Mouse (Mus musculus) stomach, embryonic 16.5 days (tissue): ENCODE data around the gene Olfr1497. TPM values are rescaled to one million over a fixed set of nuclear protein-coding genes. Genes with fewer than 3 reads are reported as not detected.
"Not testable (repeated sequence)": the region's sequence is repeated elsewhere in the genome, so short reads cannot be mapped to it uniquely, and the experiment has no call there.

Experiments used
- ATAC-seq: fragments of 200-750 bp; cut with Nextera tagmentation; 2 replicates; pipeline ENCODE4 v1.8.0; 2017; ENCODE audit warnings: moderate number of reproducible peaks, moderate TSS enrichment; ENCODE audit not compliant: insufficient read depth, low FRiP score
- H3K27ac ChIP-seq: fragments of 300-500 bp; sonication (generic); 2 replicates; pipeline ENCODE4 v1.5.1; 2014; ENCODE audit warnings: low read length
- H3K27me3 ChIP-seq: fragments of 300-500 bp; sonication (generic); 2 replicates; pipeline ENCODE4 v1.6.1; 2014; ENCODE audit warnings: low read length, control low read depth, mixed read lengths; ENCODE audit not compliant: control insufficient read depth, insufficient read depth
- H3K36me3 ChIP-seq: fragments of 300-500 bp; sonication (generic); 2 replicates; pipeline ENCODE4 v1.6.1; 2014; ENCODE audit warnings: low read length; ENCODE audit not compliant: control insufficient read depth, insufficient read depth
- H3K4me1 ChIP-seq: fragments of 300-500 bp; sonication (generic); 2 replicates; pipeline ENCODE4 v1.6.1; 2014; ENCODE audit warnings: low read length, control low read depth, mixed read lengths; ENCODE audit not compliant: control insufficient read depth, insufficient read depth
- H3K4me2 ChIP-seq: fragments of 300-500 bp; sonication (generic); 2 replicates; pipeline ENCODE4 v1.6.1; 2014; ENCODE audit warnings: low read depth, low read length, mixed read lengths
- H3K4me3 ChIP-seq: fragments of 300-500 bp; sonication (generic); replicated peaks from 2 replicates; pipeline ENCODE4 v1.5.1; 2014; ENCODE audit warnings: mild to moderate bottlenecking, low read length
- H3K9ac ChIP-seq: fragments of 300-500 bp; sonication (generic); 2 replicates; pipeline ENCODE4 v1.6.1; 2014; ENCODE audit warnings: low read length
- H3K9me3 ChIP-seq: fragments of 300-500 bp; sonication (generic); replicated peaks from 2 replicates; pipeline ENCODE4 v1.6.1; 2016; ENCODE audit warnings: low read length, control low read depth; ENCODE audit not compliant: control insufficient read depth
- WGBS: fragments of 180-500 bp; shearing (Covaris S2); extraction: QIAGEN DNeasy Blood & Tissue Kit; methylation state at CpG from one replicate; pipeline ENCODE4 v1.1.7; 2014; 5-methylcytosine and 5-hydroxymethylcytosine counted together
- polyA plus RNA-seq: library from polyadenylated mRNA; unstranded; fragments of >200 nt; fragmentation: Nextera tagmentation; extraction: Ambion mirVana; gene quantifications from 2 replicates; pipeline ENCODE4 v1.2.1, GENCODE M21; 2015

The Olfr1497 gene
- polyA plus RNA-seq = not detected in 2 replicates

GRCm38 (mm10) chr19:13798102-13798501, at the start of gene Olfr1497:
Olfr1497 (minus strand) TSS chr19:13798202.
- H3K27me3 ChIP-seq = no peaks in the 10 kb centered on the region
- H3K27ac ChIP-seq = no peak within 1 kb of the TSS
- H3K4me3 ChIP-seq = no peak within 1 kb of the TSS
- H3K4me2 ChIP-seq = no peak within 1 kb of the TSS
- no peaks in the 10 kb centered on the region for H3K4me1 ChIP-seq
- no peaks in the 10 kb centered on the region for H3K9me3 ChIP-seq
- no peaks in the 10 kb centered on the region for H3K36me3 ChIP-seq
- no peak for ATAC-seq
- H3K9ac ChIP-seq = no peak within 1 kb of the TSS

- H3K9me3 ChIP-seq = no peaks in the 10 kb centered on the region
- H3K4me2 ChIP-seq = no peak within 1 kb of the TSS
- H3K27me3 ChIP-seq = no peaks in the 10 kb centered on the region
- no peaks in the 10 kb centered on the region for H3K4me1 ChIP-seq
- no peaks in the 10 kb centered on the region for H3K36me3 ChIP-seq
- ATAC-seq = no peak
- H3K4me3 ChIP-seq = no peak within 1 kb of the TSS
- H3K27ac ChIP-seq = no peak within 1 kb of the TSS
- no peak within 1 kb of the TSS for H3K9ac ChIP-seq
These were observed 32.4 kb upstream of the Olfr1497 start, which contains the start of gene Olfr1500 for GRCm38 (mm10) chr19:13830388-13830787. Olfr1500 (minus strand) TSS chr19:13830488.

DNA sequence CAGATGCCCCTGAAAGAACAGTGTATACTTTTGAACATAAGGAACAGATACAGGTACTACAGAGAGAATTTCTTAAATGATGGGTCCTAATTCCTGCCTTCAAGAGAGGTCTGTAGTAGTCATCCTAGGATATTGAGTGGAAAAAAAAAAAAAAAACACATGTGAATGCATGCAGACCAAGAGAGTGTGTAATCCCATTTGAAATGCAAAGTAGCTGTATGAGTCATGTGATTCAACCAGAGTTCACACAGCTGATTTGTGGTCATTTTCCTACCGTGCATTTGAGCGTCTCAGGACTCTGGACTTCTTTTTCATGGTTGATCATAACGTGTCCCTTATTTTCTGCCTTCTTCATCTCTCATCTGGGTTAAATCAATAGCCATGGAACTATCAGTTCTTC, 30.4 kb upstream of the Olfr1497 start:
- no peak overlapping the region for H3K4me3 ChIP-seq
- ATAC-seq = no peak
- no peaks in the 10 kb centered on the region for H3K36me3 ChIP-seq
- no peaks in the 10 kb centered on the region for H3K9me3 ChIP-seq
- no peak overlapping the region for H3K4me2 ChIP-seq
- H3K9ac ChIP-seq = no peak overlapping the region
- no peak overlapping the region for H3K27ac ChIP-seq
- H3K4me1 ChIP-seq = no peaks in the 10 kb centered on the region
- H3K27me3 ChIP-seq = no peaks in the 10 kb centered on the region
- 75% methylated on average over 3 of the region's 3 CpGs for WGBS

- 62% methylated on average over 5 of the region's 5 CpGs for WGBS
- Histone ChIP-seq H3K9ac (no peak overlapping the region), H3K4me3 (no peak overlapping the region), H3K36me3 (no peaks in the 10 kb centered on the region), H3K27me3 (no peaks in the 10 kb centered on the region), H3K4me1 (no peaks in the 10 kb centered on the region), H3K27ac (no peak overlapping the region), H3K9me3 (no peaks in the 10 kb centered on the region), H3K4me2 (no peak overlapping the region)
- ATAC-seq = no peak
These were observed 22.8 kb upstream of the Olfr1497 start for GRCm38 (mm10) chr19:13820847-13821246.

GRCm38 (mm10) chr19:13819347-13819746, 21.3 kb upstream of the Olfr1497 start, which contains the start of gene Olfr1499:
Olfr1499 (minus strand) TSS chr19:13819447.
- Histone ChIP-seq H3K4me3 (no peak within 1 kb of the TSS), H3K27ac (no peak within 1 kb of the TSS), H3K4me1 (no peaks in the 10 kb centered on the region), H3K27me3 (no peaks in the 10 kb centered on the region), H3K36me3 (no peaks in the 10 kb centered on the region), H3K4me2 (no peak within 1 kb of the TSS), H3K9ac (no peak within 1 kb of the TSS), H3K9me3 (no peaks in the 10 kb centered on the region)
- ATAC-seq = no peak

- no peak for ATAC-seq
- H3K4me3 ChIP-seq = no peak overlapping the region
- no peaks in the 10 kb centered on the region for H3K36me3 ChIP-seq
- no peak overlapping the region for H3K4me2 ChIP-seq
- H3K27ac ChIP-seq = no peak overlapping the region
- H3K9me3 ChIP-seq = no peaks in the 10 kb centered on the region
- no peak overlapping the region for H3K9ac ChIP-seq
- WGBS = 33% methylated on average over 5 of the region's 5 CpGs
- no peaks in the 10 kb centered on the region for H3K4me1 ChIP-seq
- H3K27me3 ChIP-seq = no peaks in the 10 kb centered on the region
These were observed 20.8 kb upstream of the Olfr1497 start for GRCm38 (mm10) chr19:13818827-13819226.

DNA sequence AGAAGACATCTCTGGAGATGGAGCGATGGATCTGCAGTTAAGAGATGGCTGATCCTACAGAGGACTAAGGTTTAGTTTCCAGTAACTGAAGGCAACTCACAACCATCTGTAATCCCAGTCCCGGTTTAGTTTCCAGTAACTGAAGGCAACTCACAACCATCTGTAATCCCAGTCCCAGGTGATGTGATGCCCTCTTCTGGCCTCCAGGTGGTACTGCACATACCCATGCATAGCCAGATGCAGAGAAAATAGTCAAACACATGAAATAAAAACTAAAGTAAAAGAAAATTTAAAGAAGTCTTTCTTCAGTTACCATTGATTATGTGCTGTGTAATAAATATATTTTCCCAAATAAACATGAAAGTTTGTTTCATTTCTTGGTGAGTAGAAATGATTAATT, 14.8 kb upstream of the Olfr1497 start:
- WGBS = 50% methylated on average over 2 of the region's 2 CpGs
- Histone ChIP-seq H3K36me3 (no peaks in the 10 kb centered on the region), H3K27ac (no peak overlapping the region), H3K4me3 (no peak overlapping the region), H3K4me2 (no peak overlapping the region), H3K27me3 (no peaks in the 10 kb centered on the region), H3K9ac (no peak overlapping the region), H3K4me1 (no peaks in the 10 kb centered on the region), H3K9me3 (no peaks in the 10 kb centered on the region)
- no peak for ATAC-seq

- H3K9ac ChIP-seq, H3K27me3 ChIP-seq, H3K36me3 ChIP-seq, H3K4me2 ChIP-seq, H3K4me1 ChIP-seq, H3K4me3 ChIP-seq, H3K27ac ChIP-seq, ATAC-seq, H3K9me3 ChIP-seq: not testable (repeated sequence)
- WGBS = 70% methylated on average over 1 of the region's 1 CpGs
These were observed 7.5 kb upstream of the Olfr1497 start for GRCm38 (mm10) chr19:13805486-13805885.

- Histone ChIP-seq H3K4me2 (no peak within 1 kb of the TSS), H3K27me3 (no peaks in the 10 kb centered on the region), H3K4me1 (no peaks in the 10 kb centered on the region), H3K36me3 (no peaks in the 10 kb centered on the region), H3K27ac (no peak within 1 kb of the TSS), H3K9ac (no peak within 1 kb of the TSS), H3K4me3 (no peak within 1 kb of the TSS), H3K9me3 (no peaks in the 10 kb centered on the region)
- ATAC-seq = no peak
- WGBS = 81% methylated on average over 1 of the region's 1 CpGs
These were observed 20.4 kb downstream of the Olfr1497 start, which contains the start of gene Olfr1496 for GRCm38 (mm10) chr19:13777578-13777977. Olfr1496 (plus strand) TSS chr19:13777878.
